Mouse (Mus musculus): ENCODE measurements around the gene Clcn7. TPM values are rescaled to one million over a fixed set of nuclear protein-coding genes. Genes with fewer than 3 reads are reported as not detected.
"Not testable (repeated sequence)": the region's sequence is repeated elsewhere in the genome, so short reads cannot be mapped to it uniquely, and the experiment has no call there.

The Clcn7 gene
- total RNA-seq, 2 experiments from 2014 or later: 34.6 to 38.6 TPM

DNA sequence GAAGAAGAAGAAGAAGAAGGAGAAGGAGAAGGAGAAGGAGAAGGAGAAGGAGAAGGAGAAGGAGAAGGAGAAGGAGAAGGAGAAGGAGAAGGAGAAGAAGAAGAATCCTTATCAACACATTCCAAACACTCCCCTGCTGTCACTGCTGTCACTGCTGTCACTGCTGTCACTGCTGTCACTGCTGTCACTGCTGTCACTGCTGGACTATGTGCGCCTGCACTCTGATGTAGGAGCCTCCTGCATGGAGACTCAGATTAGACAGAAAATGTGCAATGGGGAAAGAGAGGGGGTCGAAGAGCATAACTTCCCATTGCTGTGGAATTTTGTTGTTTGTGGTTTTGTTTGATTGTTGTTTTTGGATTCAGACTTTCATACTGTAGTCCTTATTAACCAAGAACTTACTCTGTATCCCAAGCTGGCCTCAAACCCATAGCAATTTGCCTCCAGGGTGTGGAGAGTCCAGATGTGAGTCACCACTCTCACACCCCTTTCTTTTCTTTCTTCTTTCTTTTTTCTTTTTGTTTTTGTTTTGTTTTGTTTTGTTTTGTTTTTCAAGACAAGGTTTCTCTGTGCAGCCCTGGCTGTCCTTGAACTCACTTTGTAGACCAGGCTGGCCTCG lies 7.6 kb upstream of the Clcn7 start:
- DNase-seq (ENCODE audit: low spot score in 2 of 2): not testable (repeated sequence)

DNA sequence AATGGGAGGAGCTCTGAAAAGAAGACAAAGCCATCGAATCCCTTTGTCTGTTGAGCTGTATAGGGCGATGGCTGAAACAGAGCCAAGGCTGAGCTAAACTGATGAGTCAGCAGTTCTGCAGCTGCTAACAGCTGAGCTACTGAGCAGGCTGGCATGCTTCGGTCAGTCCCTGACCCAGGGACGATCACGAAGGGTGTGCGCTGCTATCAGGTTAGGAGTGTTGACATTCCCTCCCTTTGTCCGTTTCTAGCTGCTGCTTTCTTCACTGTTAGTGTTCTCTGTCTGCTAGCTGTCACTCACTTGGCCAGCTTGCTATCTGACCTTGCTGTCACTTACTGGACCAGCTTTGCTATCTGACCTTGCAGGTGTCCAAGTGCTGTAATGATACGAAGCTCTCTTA lies 6.1 kb upstream of the Clcn7 start:
- DNase-seq (ENCODE audit: low spot score in 2 of 2): no peak

DNA sequence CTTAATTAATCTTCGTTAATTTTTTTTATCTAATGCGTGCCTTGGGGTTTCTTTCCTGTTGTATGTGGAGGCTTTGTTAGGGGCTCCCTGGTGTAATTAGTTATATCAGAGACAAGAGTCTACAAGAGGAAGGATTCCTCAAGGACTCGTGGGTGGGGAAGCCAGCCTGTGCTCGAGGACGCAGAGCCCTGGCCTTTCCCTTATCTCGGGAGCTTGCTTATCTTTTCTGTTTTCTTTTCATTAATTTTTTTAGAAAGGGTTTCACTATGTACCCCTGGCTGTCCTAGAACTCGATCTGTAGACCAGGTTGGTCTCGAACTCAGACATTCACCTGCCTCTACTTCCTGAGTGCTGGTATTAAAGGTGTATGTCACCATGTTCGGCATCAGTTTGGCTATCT lies 5.5 kb upstream of the Clcn7 start:
- no peak for DNase-seq (ENCODE audit: low spot score in 2 of 2)

DNA sequence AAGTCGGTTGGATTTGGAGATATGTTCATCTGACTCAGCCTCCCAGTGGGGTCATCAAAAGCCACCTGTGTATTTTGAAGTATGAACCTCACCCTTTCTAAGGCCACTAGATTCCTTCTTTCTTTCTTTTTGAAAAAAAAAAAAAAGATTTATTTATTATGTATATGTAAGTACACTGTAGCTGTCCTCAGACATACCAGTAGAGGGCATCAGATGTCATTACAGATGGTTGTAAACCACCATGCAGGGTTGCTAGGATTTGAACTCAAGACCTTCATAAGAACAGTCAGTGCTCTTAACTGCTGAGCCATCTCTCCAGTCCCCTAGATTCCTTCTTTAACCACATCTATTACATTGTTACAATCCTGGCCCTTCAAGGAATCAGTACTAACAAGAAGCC lies 3.1 kb upstream of the Clcn7 start:
- no peak for DNase-seq (ENCODE audit: low spot score in 2 of 2)

DNA sequence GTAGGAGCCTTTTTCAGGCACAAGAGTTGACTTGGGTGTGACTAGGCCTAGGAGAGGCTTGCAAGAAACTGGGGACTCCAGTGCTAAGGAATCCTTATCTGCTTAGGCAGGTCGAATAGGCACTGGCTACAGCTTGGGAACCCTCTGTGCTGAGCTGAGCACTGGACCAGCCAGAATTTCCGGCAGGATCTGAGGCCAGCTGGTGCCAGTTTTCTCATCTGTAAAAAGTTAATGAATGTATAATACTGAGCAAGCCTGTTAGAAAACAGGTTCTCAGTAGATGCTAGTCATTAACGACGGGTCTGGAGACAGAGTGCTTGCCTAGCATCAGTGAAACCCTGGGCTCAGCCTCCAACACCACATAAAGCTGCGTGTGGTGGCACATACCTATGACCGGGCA lies 2.4 kb downstream of the Clcn7 start:
- no peak for DNase-seq (ENCODE audit: low spot score in 2 of 2)

DNA sequence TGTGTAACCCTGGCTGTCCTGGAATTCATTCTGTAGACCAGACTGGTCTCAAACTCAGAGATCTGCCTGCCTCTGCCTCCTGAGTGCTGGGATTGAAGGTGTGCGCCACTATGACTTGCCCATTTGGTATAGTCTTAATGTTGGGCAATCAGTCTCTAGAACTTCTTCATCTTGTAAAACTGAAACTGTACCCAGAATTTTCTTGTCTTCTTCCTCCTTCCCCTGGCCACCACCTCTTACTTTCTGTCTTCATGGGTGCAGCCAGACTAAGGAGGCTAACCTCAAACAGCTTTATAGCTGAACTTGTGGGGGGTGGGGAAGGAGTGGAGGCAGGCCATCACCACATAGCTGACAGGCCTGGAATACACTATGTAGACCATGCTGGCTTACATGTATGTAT lies 5.6 kb downstream of the Clcn7 start:
- no peak for DNase-seq (ENCODE audit: low spot score in 2 of 2)

DNA sequence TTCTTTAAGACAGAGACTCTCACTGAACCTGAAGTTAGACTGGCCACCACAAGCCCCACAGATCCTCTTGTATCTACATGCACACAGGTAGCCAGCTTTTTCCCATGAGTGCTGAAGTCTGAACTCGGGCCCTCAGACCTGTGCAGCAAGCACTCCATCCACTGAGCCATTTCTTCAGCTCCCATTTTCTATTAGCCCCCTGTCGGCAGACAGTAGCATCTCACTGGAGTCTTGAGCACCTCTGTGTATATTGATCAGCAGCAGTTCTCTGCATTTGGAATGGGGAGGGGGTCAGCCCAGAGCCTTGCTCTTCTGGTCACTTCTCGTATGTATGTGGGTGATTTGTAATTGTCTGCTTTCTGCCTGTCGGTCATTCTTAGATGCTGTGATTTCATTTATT lies 6.8 kb downstream of the Clcn7 start:
- DNase-seq (ENCODE audit: low spot score in 2 of 2): no peak

DNA sequence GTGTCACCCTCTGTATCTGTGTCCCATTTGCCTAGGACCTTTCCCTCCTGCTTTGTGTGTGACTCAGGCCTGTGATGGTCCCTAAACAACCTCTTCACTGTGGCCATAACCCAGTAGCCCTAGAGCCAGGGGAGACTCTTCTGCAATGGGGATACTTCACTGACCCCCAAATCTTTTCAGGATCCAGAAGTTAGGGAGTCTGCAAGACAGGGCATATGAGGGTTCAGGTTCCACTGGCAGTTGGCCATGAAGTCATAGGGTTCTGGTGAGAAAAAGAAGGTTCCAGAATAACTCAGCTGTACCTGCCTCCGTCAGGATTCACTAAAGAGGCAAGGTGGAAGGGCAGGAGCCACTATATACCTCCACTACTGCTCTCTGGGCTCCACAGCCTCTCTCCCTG lies 29.0 kb downstream of the Clcn7 start, which contains the start of gene Ccdc154:
Ccdc154 (plus strand) TSS at position 301 of the 400 bp plus-strand sequence.
- DNase-seq (ENCODE audit: low spot score in 2 of 2): no peak

DNA sequence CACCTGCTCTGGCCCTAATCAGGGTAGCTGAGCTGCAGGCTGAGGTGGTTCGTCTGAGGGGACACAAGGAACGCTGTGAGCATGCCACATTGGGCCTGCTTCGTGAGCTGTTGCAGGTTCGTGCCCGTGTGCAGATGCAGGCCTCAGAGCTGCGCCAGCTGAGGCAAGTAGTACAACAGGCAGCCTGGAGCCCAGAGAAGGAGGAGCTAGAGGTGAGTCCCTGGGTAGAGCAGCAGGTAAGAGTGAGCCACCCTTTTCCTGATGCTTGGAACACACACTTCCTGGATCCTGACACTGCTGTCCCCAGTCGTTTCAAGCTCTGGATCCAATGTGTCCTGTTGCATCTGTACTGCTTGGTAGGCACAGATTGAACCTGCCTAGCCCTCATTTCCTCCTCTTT lies 30.2 kb downstream of the Clcn7 start:
- DNase-seq (ENCODE audit: low spot score in 2 of 2): no peak

DNA sequence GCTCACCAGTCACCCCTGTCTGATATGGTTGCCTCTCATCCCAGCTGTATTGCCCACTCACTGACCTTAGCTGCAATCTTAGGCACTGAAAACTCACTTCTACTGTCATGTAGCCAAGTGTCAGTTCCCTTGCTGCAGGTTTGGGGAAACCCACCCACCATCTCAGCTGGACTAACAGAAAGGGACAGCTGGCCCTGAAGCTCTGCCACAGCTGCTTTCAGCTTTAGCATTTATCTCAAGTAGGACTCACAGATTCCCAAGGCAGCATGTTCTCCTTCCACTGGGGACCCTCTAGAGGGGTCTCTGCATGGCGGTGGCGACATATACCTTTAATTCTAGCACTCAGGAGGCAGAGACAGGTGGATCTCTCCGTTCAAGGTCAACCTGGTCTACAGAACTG lies 31.6 kb downstream of the Clcn7 start:
- no peak for DNase-seq (ENCODE audit: low spot score in 2 of 2)

DNA sequence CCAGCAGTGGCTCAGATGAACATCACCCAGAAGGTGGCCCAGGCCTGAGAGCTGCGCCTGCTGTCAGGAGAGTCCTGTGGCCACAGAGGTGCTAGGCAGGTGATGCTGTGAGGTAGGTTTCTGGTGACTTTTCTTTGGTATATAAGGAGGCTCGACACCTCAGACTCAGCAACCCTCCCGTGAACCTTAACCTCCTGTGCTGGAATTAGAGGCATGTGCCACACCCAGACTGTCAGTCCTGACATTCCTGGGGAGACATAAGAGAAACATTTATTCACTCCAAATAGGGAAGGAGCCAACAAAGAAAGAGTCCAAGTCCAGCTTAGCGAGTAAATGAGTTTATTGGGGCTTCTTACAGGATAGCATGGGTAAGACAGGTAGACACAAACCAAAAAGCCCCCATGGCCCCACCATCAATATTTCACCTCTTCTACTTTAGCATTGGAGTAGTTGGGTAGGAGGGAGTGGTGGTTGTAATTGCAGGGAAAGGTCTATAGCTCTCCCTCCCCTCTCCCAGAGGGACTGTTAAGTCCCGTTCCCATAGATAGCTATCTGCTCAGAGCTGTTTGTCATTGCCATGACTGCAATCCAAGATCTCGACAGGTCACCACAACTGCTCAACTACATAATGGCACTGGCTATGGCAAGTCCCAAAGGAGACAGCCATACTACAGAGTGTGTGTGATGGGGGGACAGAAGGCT lies 32.9 kb downstream of the Clcn7 start:
- no peak for DNase-seq (ENCODE audit: low spot score in 2 of 2)

DNA sequence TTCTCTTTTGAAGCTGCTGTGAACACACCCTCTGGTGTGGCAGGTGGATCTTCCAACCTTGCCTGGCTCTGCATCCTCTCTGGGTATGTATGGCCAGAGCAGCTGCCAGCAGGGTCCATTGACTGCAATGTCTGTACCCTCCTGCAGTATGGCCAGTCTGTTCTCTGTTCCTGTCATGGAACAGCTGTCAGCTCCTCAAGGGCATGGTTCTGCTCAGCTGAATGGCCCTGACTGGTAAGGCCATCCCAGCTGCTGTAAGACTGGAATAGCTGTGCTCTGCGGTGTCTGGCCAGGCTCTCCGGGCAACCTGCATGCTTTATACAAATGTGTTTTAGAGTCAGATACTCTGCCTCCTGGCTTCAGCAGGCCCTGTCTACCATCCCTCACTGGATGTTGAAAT lies 36.5 kb downstream of the Clcn7 start:
- DNase-seq (ENCODE audit: low spot score in 2 of 2): no peak

DNA sequence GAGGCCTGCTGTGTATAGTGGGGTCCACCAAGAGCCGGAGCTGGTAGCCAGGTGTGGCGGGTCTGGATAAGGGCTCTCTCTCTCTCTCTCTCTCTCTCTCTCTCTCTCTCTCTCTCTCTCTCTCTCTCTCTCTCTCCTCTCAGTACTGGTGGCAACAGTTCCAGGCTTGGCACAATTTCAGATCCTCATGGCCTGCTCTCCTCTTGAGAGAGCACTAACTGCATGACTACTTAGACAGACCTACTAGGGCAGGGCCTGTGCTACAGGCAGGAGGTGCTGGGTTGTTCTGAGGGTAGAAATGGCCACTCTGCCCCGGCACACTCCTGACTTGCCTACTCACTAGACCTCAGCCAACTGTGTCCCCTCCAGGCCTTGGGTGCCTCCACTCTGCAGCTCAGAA lies 39.4 kb downstream of the Clcn7 start:
- DNase-seq (ENCODE audit: low spot score in 2 of 2): no peak

DNA sequence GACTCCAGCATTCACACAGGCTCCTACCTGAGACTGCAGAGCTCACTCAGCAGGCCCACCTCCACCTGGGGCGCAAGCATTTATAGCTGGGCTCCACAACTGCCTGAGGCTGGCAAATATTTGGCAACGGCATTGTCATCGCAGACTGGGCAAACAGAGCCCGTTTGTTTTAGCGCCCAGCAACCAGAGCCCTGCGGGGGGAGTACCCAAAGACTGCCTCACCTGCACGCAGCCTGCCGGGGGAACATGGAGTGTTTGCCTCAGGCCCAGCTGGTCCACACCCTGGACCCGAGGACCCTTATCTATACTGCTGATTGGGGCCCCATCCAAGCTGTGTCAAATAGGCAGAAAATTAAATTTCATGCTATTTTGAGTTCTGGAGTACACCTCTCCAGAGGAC lies 42.2 kb downstream of the Clcn7 start, which contains the start of gene Gm38655:
Gm38655 (minus strand) TSS at position 61 of the 400 bp plus-strand sequence.
- DNase-seq (ENCODE audit: low spot score in 2 of 2): no peak

DNA sequence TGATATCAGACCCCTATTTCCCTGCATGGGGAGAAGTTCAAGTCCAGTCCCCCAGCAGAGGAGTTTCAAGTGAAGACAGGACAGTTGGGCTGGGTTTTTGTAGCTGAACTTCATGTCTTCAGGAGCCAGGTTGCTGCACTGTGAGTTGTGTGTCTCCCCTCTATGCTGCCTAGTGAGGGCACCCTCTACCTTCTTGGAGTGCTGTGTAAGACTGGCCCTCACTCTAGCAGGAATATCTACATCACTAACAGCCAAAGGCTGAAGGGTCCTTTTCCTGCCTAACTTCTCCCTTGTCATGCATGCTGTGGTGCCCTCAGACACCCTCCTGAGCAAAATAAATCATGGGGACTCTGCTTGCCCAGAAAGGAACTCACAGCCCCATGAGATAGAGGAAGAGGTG lies 50.0 kb downstream of the Clcn7 start:
- no peak for DNase-seq (ENCODE audit: low spot score in 2 of 2)

DNA sequence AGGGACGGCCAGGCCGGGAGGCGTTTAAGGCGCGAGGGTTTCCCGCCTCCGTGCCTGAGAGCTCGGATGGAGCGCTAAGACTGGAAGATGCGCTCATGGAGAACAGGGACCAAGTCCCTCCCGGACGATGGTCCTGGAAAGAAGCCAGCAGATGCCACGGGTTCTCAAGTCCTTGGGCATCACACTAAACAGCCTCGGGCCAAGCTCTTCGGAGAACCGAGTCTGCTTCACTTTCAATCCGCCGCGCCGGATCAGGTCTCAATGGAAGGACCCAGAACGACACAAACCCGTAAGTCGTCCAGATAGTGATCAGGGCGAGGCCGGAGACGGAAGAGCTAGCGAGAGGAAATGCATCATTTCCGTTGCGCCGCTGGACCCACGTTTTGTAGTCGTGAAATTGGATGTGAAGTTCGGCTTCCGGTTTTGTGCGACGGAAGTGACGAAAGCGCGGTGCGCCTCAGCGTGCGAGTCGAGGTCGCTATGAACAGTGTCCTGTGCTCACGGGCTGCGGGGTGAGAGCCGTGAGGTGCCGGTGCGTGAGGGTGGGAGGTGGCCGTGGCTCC lies 51.0 kb downstream of the Clcn7 start, which contains the start of gene BC003965:
BC003965 (plus strand) TSS at position 426 of the 563 bp plus-strand sequence.
- DNase-seq (ENCODE audit: low spot score in 2 of 2): peak; percentile 95

DNA sequence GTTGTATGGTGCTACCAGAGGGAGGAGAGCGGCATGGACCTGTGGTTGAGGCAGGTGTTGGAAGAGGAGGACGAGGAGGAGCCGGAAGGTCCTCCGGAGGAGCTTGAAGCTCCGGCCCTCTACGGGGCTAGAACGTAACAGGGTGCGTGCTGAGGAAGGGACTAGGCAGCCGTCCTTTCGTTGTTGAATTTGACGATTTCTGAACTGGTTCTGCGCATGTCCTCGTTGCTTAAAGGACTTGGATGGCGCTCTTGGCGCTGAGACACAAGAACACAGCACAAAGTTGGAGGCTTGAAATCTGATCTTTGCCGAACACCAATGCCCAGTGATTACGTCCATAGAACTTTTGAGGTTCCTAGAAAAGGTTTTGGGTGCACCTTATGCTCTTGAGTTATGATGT lies 51.8 kb downstream of the Clcn7 start:
- DNase-seq (ENCODE audit: low spot score in 2 of 2): no peak

DNA sequence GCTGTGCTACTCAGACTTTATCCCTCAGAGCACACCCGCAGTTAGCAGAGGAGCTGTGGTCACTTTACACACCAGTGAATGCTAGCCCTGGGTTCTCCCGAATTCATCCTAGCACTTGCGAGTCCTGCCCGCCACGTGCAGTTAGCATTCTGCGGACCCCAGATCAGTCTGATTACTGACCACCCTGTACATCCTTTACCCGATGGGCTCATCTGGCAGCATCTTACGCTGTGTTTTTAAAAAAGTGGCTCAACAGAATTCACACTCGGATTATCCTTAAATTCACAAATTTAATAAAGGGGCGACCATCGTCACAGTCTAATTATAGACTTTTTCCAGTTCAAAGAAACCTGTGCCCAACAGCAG lies 54.6 kb downstream of the Clcn7 start:
- DNase-seq (ENCODE audit: low spot score in 2 of 2): no peak

DNA sequence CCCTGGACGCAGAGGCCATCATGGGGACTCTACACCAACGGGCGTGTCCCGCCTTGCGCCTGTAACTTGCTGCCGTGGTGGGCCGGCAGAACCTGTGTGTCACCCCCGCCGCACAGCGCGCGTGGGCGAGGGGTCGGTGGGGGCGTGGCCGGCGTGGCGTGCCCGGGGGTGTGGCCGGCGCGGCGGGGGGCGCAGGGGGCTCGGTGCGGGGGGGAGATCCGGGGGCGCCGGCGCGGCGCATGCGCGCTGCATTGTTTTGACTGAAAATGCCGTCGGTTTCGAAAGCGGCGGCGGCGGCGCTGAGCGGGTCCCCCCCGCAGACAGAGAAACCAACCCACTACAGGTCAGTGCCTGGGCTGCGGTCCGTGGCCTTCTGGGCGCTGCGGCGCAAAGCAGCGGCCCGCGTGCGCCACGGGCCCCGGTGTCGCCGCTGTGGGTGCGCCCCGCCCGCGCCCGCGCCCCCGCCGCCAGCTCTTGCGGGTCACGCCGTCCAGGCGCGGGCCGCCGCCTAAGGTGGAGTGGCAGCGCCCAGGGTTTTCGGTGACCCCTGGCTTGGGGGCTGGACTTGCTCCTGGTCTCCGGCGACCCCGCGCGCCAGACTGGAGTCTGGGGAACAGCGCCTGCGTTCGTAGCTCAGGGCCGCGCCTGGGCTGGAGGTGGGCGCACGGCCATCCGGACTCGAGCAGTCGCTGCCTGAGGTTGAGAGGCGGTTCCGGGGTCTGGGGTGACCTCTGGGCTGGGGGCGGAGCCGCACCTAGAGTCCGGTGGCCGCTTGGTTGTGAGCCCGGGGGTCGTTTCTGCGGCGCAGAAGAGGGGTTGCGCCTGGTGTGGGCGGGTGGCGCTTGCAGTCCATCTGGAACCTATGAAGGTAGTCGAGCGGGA lies 55.2 kb downstream of the Clcn7 start, which contains the start of gene Unkl:
Unkl (plus strand) TSS at position 248 of the 882 bp plus-strand sequence.
- peak; percentile 68 to 73 for DNase-seq (ENCODE audit: low spot score in 2 of 2)

DNA sequence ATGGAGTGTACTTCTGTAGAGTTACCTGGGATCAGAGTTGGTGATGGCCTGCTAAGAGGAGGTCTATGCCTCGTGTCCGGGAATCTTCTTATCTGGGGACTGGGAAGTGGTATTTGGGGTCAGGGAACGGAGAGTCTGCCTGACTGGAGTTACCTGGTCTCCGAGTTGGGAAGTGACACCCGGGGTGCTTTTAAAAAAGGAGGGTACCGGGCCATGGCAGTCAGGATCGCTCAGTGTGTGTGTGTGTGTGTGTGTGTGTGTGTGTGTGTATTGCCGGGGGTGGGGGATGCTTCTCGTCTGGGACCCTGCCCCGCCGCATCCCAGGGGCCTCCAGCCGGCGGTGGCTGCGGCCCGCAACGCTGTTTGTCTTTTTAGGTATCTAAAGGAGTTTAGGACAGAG lies 55.9 kb downstream of the Clcn7 start:
- no peak for DNase-seq (ENCODE audit: low spot score in 2 of 2)

DNA sequence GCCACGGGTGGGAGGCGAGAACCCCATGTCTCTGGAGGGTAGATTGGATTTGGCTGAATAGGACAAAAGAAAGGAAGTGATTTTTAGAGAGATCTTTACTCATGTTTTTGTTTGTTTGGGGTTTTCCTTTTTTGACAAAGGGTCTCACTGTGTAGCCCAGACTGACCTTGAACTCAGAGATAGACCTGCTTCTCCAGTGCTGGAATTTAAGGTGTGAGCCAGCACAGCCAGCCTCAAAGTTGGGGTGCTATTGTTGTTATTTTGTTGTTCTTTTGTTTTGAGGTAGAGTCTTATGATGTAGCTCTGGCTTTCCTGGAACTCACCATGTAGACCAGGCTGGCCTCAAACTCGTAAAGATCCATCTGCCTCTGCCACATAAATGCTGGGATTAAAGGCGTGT lies 69.2 kb downstream of the Clcn7 start:
- no peak for DNase-seq (ENCODE audit: low spot score in 2 of 2)

DNA sequence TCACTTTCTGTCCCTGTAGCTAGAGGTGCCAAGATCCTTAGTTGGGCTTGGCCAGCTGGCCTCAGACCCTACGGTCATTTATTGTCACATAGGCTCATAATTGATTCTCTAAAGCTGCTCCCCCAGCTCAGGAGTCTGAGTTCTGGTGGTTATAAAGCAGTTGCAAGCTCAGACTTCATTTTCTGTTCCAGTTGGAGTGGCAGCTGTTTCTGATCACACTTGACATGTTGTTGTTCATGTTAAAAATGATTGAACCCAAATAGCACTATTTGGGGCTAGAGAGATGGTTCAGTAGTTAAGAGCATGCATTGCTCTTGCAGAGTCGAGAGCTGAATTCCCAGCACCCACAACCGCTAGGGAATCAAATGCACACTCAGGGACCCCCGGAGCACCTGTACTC lies 76.8 kb downstream of the Clcn7 start:
- no peak for DNase-seq (ENCODE audit: low spot score in 2 of 2)

All from adrenal gland, postnatal 4 days (tissue).